8 mouse cellular contexts compared by ENCODE assay signal in the genomic region with DNA sequence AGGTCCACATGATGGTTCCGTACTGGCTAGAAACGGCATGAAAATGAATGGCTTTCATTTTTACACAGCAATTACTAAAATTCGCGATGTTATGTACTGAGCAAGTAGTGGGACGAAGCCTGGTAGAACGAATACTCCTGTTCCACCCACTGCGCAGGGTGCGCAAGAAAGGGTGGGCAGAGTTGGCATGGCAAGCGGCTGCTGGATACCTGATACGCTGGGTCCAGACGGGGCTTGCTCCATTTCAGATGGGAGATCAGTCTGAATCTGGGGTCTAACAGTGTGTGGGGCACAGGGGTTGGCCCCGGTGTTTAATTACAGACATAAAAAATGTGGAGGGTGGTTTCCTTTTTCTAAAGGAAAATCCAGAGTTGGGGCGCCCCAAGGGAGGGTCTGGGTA. TPM values are rescaled to one million over a fixed set of nuclear protein-coding genes. Genes with fewer than 3 reads are reported as not detected.
DNase-seq lines count a peak whose midpoint lies in the region; ATAC-seq and TF ChIP-seq lines count a peak whose summit lies in the region.

No protein-coding gene starts in this region.

- H3K4me3 ChIP-seq in heart, embryonic 10.5 days = peak overlapping the region; percentile 64
- peak overlapping the region; percentile 65; the same call in 1 of the 2 replicates for H3K4me3 ChIP-seq in spleen, adult 2 months (ENCODE audit: extremely low read depth, insufficient read depth, insufficient read length)
- H3K4me3 ChIP-seq in limb, embryonic 13.5 days = peak overlapping the region; percentile 54
- peak overlapping the region; percentile 52; the same call in 1 of the 2 replicates for H3K4me3 ChIP-seq in stomach, embryonic 16.5 days (replicated peaks; ENCODE audit: low read length)

- ATAC-seq in limb, embryonic 13.5 days (ENCODE audit: low FRiP score, low read depth) = no peak
- no peak for ATAC-seq in stomach, embryonic 16.5 days (ENCODE audit: insufficient read depth, low FRiP score)

- H3K9me3 ChIP-seq in heart, embryonic 10.5 days = no peaks in the 10 kb centered on the region
- H3K9me3 ChIP-seq in limb, embryonic 13.5 days = no peaks in the 10 kb centered on the region
- H3K9me3 ChIP-seq in stomach, embryonic 16.5 days (replicated peaks; ENCODE audit: control insufficient read depth, low read length) = no peaks in the 10 kb centered on the region

- no peak overlapping the region for H3K9ac ChIP-seq in limb, embryonic 13.5 days
- H3K9ac ChIP-seq in stomach, embryonic 16.5 days (ENCODE audit: low read length) = no peak overlapping the region

- no peak for DNase-seq in heart, embryonic 10.5 days (ENCODE audit: low spot score)
- DNase-seq in heart, postnatal 4 days = no peak
- no peak for DNase-seq in spleen, adult 2 months (ENCODE audit: low read depth in 1 of 2, low spot score in 2 of 2)
- no peak for DNase-seq in spleen, adult 18-20 months
- DNase-seq in kidney, postnatal 10 days = no peak
- DNase-seq in right cerebral cortex, postnatal 25 days = no peak

- H3K27me3 ChIP-seq in heart, embryonic 10.5 days (ENCODE audit: insufficient read depth, poor library complexity, severe bottlenecking) = peaks cover 95% of the 10 kb centered on the region
- peaks cover 17% of the 10 kb centered on the region for H3K27me3 ChIP-seq in spleen, adult 2 months (ENCODE audit: control insufficient read depth, insufficient read depth, low read length)
- peaks cover 98% of the 10 kb centered on the region for H3K27me3 ChIP-seq in limb, embryonic 13.5 days
- peaks cover 60% of the 10 kb centered on the region for H3K27me3 ChIP-seq in stomach, embryonic 16.5 days (ENCODE audit: control insufficient read depth, insufficient read depth, low read length)

- H3K4me2 ChIP-seq in limb, embryonic 13.5 days (replicated peaks) = peak overlapping the region; percentile 92
- peak overlapping the region; percentile 69; the same call in 1 of the 2 replicates for H3K4me2 ChIP-seq in stomach, embryonic 16.5 days (ENCODE audit: low read depth, low read length)

- no peak overlapping the region for H3K27ac ChIP-seq in heart, embryonic 10.5 days
- H3K27ac ChIP-seq in spleen, adult 2 months (ENCODE audit: insufficient read depth, low read length) = no peak overlapping the region
- no peak overlapping the region for H3K27ac ChIP-seq in limb, embryonic 13.5 days
- H3K27ac ChIP-seq in stomach, embryonic 16.5 days (ENCODE audit: low read length) = no peak overlapping the region

- no peak for TF ChIP-seq CTCF in spleen, adult 2 months (IDR thresholded peaks at IDR 0.05; ENCODE audit: extremely low read depth, insufficient read depth, insufficient read length, insufficient replicate concordance)

- TF ChIP-seq POLR2A in spleen, adult 2 months (IDR thresholded peaks at IDR 0.05; ENCODE audit: low read depth, low read length) = no peak

- H3K4me1 ChIP-seq in heart, embryonic 10.5 days = peaks cover 18% of the 10 kb centered on the region
- H3K4me1 ChIP-seq in spleen, adult 2 months (ENCODE audit: control insufficient read depth, insufficient read depth, insufficient read length) = peaks cover 10% of the 10 kb centered on the region
- H3K4me1 ChIP-seq in limb, embryonic 13.5 days = peaks cover 19% of the 10 kb centered on the region
- 0 out of 2 replicates have a peak, but pooled peaks cover 4% of the 10 kb centered on the region for H3K4me1 ChIP-seq in stomach, embryonic 16.5 days (ENCODE audit: control insufficient read depth, insufficient read depth, low read length)

- WGBS in heart, embryonic 10.5 days = 45% methylated on average over 13 of the region's 13 CpGs
- WGBS in spleen, adult 2 months = 28% methylated on average over 13 of the region's 13 CpGs
- WGBS in limb, embryonic 13.5 days = 39% methylated on average over 12 of the region's 13 CpGs
- 45% methylated on average over 13 of the region's 13 CpGs for WGBS in stomach, embryonic 16.5 days

- H3K36me3 ChIP-seq in heart, embryonic 10.5 days = no peaks in the 10 kb centered on the region
- H3K36me3 ChIP-seq in spleen, adult 2 months (ENCODE audit: control insufficient read depth, insufficient read depth, low read length) = no peaks in the 10 kb centered on the region
- no peaks in the 10 kb centered on the region for H3K36me3 ChIP-seq in limb, embryonic 13.5 days
- H3K36me3 ChIP-seq in stomach, embryonic 16.5 days (ENCODE audit: control insufficient read depth, insufficient read depth, low read length) = no peaks in the 10 kb centered on the region

RNA-seq across cellular contexts. Expression of a gene that starts 1.3 kb away (rescaled TPM):
- 0.39 and 0.74 TPM in 2 replicates for polyA plus RNA-seq in heart, embryonic 10.5 days (2016; fragmentation: Nextera tagmentation; extraction: Ambion mirVana)
- not detected for total RNA-seq in heart, postnatal 4 days (2021)
- polyA plus RNA-seq in spleen, adult 2 months (2012; rRNA removed) = 0.92 and 1.1 TPM in 2 replicates
- 0.08 and 0.18 TPM in 2 replicates for polyA plus RNA-seq in limb, embryonic 13.5 days (2015; fragmentation: Nextera tagmentation; extraction: Ambion mirVana)
- 0.30 and 0.45 TPM in 2 replicates for polyA plus RNA-seq in stomach, embryonic 16.5 days (2015; fragmentation: Nextera tagmentation; extraction: Ambion mirVana)

RNA-seq across cellular contexts. Expression of a gene that starts 40.1 kb away (rescaled TPM):
- 55.7 and 62.6 TPM in 2 replicates for polyA plus RNA-seq in heart, embryonic 10.5 days (2016; fragmentation: Nextera tagmentation; extraction: Ambion mirVana)
- total RNA-seq in heart, postnatal 4 days (2021) = 10 to 100 TPM; 45.6 to 45.7 TPM
- polyA plus RNA-seq in spleen, adult 2 months (2012; rRNA removed) = 79.7 and 92.9 TPM in 2 replicates
- 49.9 and 54.4 TPM in 2 replicates for polyA plus RNA-seq in limb, embryonic 13.5 days (2015; fragmentation: Nextera tagmentation; extraction: Ambion mirVana)
- polyA plus RNA-seq in stomach, embryonic 16.5 days (2015; fragmentation: Nextera tagmentation; extraction: Ambion mirVana) = 64.7 and 79.1 TPM in 2 replicates

RNA-seq across cellular contexts. Expression of a gene that starts 51.4 kb away (rescaled TPM):
- 32.2 and 36.9 TPM in 2 replicates for polyA plus RNA-seq in heart, embryonic 10.5 days (2016; fragmentation: Nextera tagmentation; extraction: Ambion mirVana)
- total RNA-seq in heart, postnatal 4 days (2021) = 10 to 100 TPM; 22.4 to 23.8 TPM
- 12.9 and 13.8 TPM in 2 replicates for polyA plus RNA-seq in spleen, adult 2 months (2012; rRNA removed)
- 36.2 and 36.9 TPM in 2 replicates for polyA plus RNA-seq in limb, embryonic 13.5 days (2015; fragmentation: Nextera tagmentation; extraction: Ambion mirVana)
- 29.8 and 30.3 TPM in 2 replicates for polyA plus RNA-seq in stomach, embryonic 16.5 days (2015; fragmentation: Nextera tagmentation; extraction: Ambion mirVana)
